Mouse (Mus musculus) lung, postnatal 0 days (tissue): ENCODE results near the gene Nrg3.

Source experiments
- CTCF ChIP-seq: IDR thresholded peaks from 2 replicates; pipeline ENCODE4 v1.5.1; 2016; ENCODE audit warnings: antibody characterized with exemption, mild to moderate bottlenecking
- EP300 ChIP-seq: IDR thresholded peaks from 2 replicates; pipeline ENCODE4 v1.6.1; 2016; ENCODE audit warnings: antibody characterized with exemption, mild to moderate bottlenecking, control low read depth

DNA sequence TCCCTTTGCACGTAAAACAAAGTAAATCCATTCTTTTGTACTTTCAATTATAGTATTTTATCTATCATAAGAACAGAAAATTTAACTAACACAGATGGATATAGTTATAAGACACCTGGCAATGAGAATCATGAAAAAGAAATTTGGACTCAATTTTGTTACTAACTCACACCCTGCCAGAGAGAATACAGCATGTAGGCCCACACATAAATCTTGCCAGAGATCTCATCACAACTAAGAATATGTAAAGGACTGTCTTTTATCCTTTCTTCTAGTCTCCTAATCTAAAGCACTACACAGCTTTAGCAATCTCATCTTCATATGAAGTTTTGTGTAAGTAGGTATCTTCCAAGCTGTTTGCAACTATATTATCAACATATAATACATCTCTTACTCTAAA is 904.7 kb downstream of the Nrg3 start:
- TF ChIP-seq CTCF (no peak), EP300 (no peak)
